Mouse (Mus musculus) liver, adult 2 months (tissue): ENCODE results near the gene Slc1a3.

Experiments used
- CTCF ChIP-seq: fragments of 200-500 bp; IDR thresholded peaks from 2 replicates; pipeline ENCODE4 v1.5.1; 2011; ENCODE audit warnings: low read depth, low read length, control low read depth
- POLR2A ChIP-seq: fragments of 200-500 bp; IDR thresholded peaks from 2 replicates; pipeline ENCODE4 v1.6.1; 2011; ENCODE audit warnings: low read length, control low read depth; ENCODE audit not compliant: insufficient read depth; ENCODE audit errors: extremely low read depth

- TF ChIP-seq CTCF, result no peak
- no peak for TF ChIP-seq POLR2A
These were observed 86.7 kb downstream of the Slc1a3 start for GRCm38 (mm10) chr15:8623879-8624278.
